Mouse (Mus musculus): ENCODE data around the gene Myrf. TPM values are rescaled to one million over a fixed set of nuclear protein-coding genes. Genes with fewer than 3 reads are reported as not detected.
A peak's percentile ranks its signal among the peaks of the same experiment; 100 is the strongest.

Myrf gene
- 16.2 and 16.5 TPM in 2 replicates for polyA plus RNA-seq (2016; fragmentation: Nextera tagmentation; extraction: Ambion mirVana)

DNA sequence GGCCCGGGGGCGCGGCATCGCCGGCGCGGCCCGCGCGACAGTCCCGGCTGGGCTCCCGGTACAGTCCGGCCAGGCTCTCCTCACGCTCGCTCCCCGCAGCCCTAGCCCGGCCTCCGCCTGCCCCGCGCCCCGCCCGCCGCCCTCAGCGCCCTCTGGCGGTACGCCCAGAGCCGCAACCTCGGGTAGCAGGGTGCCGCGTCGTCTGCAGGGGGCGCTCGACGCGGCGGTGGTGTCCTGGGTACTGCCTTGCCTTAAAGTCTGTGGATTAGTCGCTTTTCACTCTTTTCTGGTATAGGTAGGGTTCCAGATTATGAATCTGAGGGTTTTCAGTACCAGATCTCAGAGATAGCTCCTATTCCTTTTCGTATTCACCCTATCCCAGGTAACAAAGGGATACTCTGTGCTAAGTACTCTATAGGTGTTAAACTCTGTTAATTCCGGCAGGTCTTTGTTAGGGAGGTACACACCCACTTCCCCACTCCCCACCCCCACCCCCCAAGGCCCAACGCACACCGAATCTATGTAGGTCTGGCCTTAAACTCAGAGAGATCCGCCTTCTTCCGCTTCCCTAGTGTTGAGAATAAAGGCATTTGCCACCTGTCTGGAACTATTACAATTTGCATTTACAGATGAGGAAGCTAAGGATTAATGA is at the start of gene Myrf:
Gene Myrf, minus strand, starts transcription at position 95 of the 652 bp plus-strand sequence.
- 7% methylated on average over 43 of the region's 43 CpGs for WGBS
- H3K9ac ChIP-seq = peak within 1 kb of the TSS; percentile 75
- H3K4me1 ChIP-seq (replicated peaks) = peaks cover 44% of the 10 kb centered on the region
- H3K27ac ChIP-seq (ENCODE audit: poor library complexity, severe bottlenecking) = peak within 1 kb of the TSS; percentile 45
- peak within 1 kb of the TSS; percentile 77 for H3K4me2 ChIP-seq
- ATAC-seq (ENCODE audit: insufficient number of reproducible peaks, low FRiP score) = peak; percentile 76
- no peaks in the 10 kb centered on the region for H3K36me3 ChIP-seq
- H3K27me3 ChIP-seq (replicated peaks) = peaks cover 14% of the 10 kb centered on the region
- no peaks in the 10 kb centered on the region for H3K9me3 ChIP-seq (replicated peaks)
- H3K4me3 ChIP-seq = peak within 1 kb of the TSS; percentile 53

DNA sequence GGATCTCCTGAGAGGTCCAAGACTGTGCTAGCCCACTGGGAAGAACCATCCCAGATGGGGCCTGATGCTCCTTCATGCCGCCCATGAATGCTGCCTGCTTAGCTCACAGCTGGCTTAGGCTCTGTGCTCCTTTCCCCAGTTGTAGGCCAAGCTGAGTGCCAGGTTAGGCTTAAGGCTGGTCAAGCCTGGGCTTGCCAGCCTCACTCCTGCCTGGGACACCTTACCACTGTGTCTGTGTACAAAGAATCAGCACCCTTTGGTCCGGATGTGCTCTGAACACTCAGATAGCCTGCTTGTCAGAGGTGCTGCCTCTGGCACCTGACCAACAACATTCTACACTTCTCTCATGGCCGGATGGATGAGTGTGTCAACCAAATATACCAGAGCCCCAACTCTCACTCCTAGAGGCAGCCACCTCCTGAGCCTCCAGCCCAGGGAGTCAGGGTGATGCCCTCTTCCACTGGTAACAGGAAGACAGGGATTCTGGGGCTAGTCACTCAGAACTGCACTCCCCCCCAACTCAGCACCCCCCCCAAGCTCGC is 49.1 kb upstream of the Myrf start:
- Histone ChIP-seq H3K36me3 (no peaks in the 10 kb centered on the region), H3K4me3 (no peak overlapping the region), H3K27me3 (replicated peaks) (peaks cover 4% of the 10 kb centered on the region; the same call in 1 of the 2 replicates), H3K4me1 (replicated peaks) (peaks cover 38% of the 10 kb centered on the region), H3K9ac (no peak overlapping the region), H3K27ac (ENCODE audit: poor library complexity, severe bottlenecking) (no peak overlapping the region), H3K4me2 (no peak overlapping the region), H3K9me3 (replicated peaks) (no peaks in the 10 kb centered on the region)
- ATAC-seq (ENCODE audit: insufficient number of reproducible peaks, low FRiP score) = no peak
- 62% methylated on average over 4 of the region's 4 CpGs for WGBS

DNA sequence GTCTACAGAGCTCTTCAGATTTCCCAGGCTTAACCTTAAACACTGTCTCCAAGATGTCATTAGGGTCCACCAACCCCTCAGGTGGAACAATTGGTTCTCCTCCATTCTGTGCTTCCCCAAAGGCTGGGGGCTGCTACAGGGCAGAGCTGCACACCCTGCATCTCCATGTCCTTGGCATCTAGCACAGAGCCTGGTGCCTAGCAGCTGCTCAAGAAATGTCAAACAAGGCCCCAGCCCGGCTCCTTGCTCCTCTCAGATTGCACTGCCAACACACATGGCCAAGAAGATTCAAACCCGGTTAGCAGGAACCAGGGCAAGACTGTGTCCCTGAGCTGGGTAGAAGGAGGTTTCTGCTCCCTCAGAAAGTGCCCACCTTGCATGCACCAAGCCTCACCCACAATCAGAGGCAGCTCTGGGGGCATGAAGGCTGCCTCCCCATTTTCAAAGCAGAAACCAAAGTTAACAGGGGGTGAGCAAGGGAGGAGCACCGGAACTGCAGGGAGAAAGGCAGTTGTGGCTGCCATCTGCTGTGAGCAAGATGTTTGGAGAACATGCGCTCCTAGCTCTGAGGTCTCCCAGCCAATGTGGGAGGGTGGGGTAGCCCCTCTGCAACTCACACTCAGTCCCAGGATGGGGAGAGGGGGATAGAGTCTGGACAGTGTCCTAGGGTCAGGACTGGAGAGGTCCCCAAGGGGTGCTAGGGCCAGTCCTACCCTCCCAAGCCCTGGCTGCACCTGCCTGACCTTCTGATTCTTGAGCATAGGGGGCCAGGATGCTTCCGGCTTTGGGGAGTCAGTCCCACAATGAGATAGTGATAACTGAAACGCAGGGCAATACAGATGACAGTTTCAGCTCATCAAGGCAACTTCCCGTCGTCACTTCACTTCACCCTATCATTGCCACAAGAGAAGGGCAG is 47.8 kb upstream of the Myrf start:
- Histone ChIP-seq H3K9me3 (replicated peaks) (no peaks in the 10 kb centered on the region), H3K4me3 (no peak overlapping the region), H3K27me3 (replicated peaks) (peaks cover 8% of the 10 kb centered on the region; the same call in 1 of the 2 replicates), H3K4me2 (no peak overlapping the region), H3K4me1 (replicated peaks) (peaks cover 25% of the 10 kb centered on the region), H3K36me3 (no peaks in the 10 kb centered on the region), H3K9ac (no peak overlapping the region), H3K27ac (ENCODE audit: poor library complexity, severe bottlenecking) (no peak overlapping the region)
- 71% methylated on average over 8 of the region's 8 CpGs for WGBS
- no peak for ATAC-seq (ENCODE audit: insufficient number of reproducible peaks, low FRiP score)

GRCm38 (mm10) chr19:10286458-10286872 is 45.9 kb upstream of the Myrf start:
- no peak overlapping the region for H3K9ac ChIP-seq
- no peak for ATAC-seq (ENCODE audit: insufficient number of reproducible peaks, low FRiP score)

DNA sequence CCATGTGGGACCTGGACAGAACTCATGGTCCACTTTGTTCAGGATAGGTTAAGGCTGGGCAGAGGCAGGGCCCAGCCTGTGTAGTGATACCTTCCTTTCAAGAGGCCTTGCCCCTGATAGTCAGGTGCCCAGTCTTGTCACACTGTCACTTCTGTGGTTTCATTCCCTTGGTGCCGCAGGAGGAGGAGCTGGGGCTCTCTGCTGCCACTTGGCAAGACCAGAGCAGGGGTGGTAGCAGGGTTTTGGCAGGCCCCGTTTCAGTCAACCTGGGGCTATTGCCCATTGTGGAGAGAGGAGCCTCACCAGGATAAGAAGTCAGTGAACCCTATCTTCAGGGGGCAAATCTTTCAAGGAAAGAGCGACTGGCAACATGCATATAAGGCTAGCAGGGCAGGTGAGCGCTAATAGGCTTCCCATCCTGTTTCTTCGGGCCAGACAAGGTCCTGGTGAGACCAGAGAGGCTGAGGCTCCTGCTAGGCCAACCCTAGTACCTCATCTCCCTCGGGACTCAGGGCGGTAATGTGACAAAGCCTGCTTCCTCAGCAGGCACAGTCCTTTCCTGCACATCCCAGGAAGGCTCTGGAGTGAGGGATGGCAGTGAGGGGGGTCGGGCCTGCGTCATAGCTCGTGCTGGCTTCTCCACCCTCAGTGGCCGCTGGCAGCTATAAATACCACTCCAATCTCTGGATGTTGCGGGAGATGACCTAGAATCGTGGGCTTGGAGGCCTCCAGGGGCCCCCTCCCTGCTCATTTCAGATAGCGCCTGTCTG is 40.4 kb upstream of the Myrf start:
- Histone ChIP-seq H3K4me1 (replicated peaks) (peaks cover 56% of the 10 kb centered on the region), H3K9ac (no peak overlapping the region), H3K27ac (ENCODE audit: poor library complexity, severe bottlenecking) (no peak overlapping the region), H3K9me3 (replicated peaks) (no peaks in the 10 kb centered on the region), H3K4me2 (0 out of 2 replicates have a peak overlapping the region, but pooled peaks have one; percentile 2), H3K36me3 (no peaks in the 10 kb centered on the region), H3K27me3 (replicated peaks) (0 out of 2 replicates have a peak, but pooled peaks cover 5% of the 10 kb centered on the region), H3K4me3 (no peak overlapping the region)
- 38% methylated on average over 14 of the region's 14 CpGs for WGBS
- ATAC-seq (ENCODE audit: insufficient number of reproducible peaks, low FRiP score) = 0 out of 2 replicates have a peak, but pooled peaks have one; percentile 5

More at GRCm38 (mm10) chr19:10286458-10286872, 45.9 kb upstream of the Myrf start:
- Histone ChIP-seq H3K4me1 (replicated peaks) (peaks cover 25% of the 10 kb centered on the region), H3K27ac (ENCODE audit: poor library complexity, severe bottlenecking) (no peak overlapping the region), H3K4me2 (no peak overlapping the region), H3K27me3 (replicated peaks) (peaks cover 10% of the 10 kb centered on the region; the same call in 1 of the 2 replicates), H3K36me3 (no peaks in the 10 kb centered on the region), H3K9me3 (replicated peaks) (no peaks in the 10 kb centered on the region), H3K4me3 (no peak overlapping the region)
- WGBS = 79% methylated on average over 10 of the region's 10 CpGs

DNA sequence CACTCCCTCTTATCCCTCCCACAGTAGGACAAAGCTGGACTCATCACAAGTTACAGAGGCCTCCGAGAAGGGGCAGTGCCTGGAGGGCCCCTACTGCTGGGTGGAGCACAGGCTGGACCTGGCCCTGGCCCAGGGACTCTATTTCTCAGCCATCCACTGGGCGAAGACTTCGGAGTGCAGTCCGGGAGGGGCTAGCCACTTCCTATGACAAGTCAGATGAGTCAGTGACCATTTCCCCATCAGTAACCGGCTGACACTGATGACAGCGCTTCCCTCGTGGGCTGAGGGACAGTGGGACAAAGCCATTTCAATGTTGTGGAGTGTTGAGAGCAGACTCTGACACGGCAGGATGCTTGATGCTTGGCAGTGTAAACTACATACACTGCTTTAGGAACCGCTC is 39.1 kb upstream of the Myrf start:
- Histone ChIP-seq H3K4me2 (no peak overlapping the region), H3K9ac (no peak overlapping the region), H3K36me3 (no peaks in the 10 kb centered on the region), H3K27ac (ENCODE audit: poor library complexity, severe bottlenecking) (no peak overlapping the region), H3K4me3 (no peak overlapping the region), H3K9me3 (replicated peaks) (no peaks in the 10 kb centered on the region), H3K4me1 (replicated peaks) (peaks cover 56% of the 10 kb centered on the region), H3K27me3 (replicated peaks) (0 out of 2 replicates have a peak, but pooled peaks cover 5% of the 10 kb centered on the region)
- ATAC-seq (ENCODE audit: insufficient number of reproducible peaks, low FRiP score) = no peak
- WGBS = 58% methylated on average over 9 of the region's 9 CpGs

DNA sequence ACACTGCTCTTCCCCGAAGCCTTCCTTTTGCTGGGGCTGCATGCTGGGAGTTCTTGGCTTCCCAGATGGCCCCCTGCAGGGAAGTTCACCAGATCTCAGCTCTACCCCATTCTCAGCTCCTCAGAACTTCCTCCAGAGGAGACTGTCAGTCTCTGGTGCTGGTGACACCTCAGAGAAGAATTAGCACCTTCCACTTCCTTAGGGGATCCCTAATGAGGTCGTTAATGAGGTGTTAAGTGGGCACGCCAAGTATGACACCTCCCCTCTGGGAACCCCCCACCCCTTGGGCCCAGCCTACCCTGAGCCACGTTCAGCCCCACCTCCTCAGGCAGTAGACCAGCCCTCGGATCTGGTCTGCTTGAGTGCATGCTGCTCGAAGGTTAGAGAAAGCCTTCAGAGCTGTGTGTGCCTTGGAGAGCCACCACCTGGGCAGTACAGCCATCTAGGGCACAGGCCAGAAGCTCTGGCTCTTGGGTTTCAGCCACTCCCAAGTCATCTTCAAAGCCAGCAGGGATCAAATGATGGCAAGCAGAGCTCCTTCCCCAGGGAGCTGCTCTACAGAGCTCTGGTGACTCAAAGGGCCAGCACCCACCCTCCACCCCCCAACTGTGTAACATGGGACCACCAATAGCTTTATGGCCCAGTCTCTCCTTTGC is 38.2 kb upstream of the Myrf start:
- H3K27me3 ChIP-seq (replicated peaks) = 0 out of 2 replicates have a peak, but pooled peaks cover 5% of the 10 kb centered on the region
- H3K27ac ChIP-seq (ENCODE audit: poor library complexity, severe bottlenecking) = no peak overlapping the region
- H3K4me2 ChIP-seq = no peak overlapping the region
- H3K9ac ChIP-seq = no peak overlapping the region
- 30% methylated on average over 6 of the region's 6 CpGs for WGBS
- no peak overlapping the region for H3K4me3 ChIP-seq
- peaks cover 62% of the 10 kb centered on the region for H3K4me1 ChIP-seq (replicated peaks)
- H3K9me3 ChIP-seq (replicated peaks) = no peaks in the 10 kb centered on the region
- no peak for ATAC-seq (ENCODE audit: insufficient number of reproducible peaks, low FRiP score)
- H3K36me3 ChIP-seq = no peaks in the 10 kb centered on the region

- Histone ChIP-seq H3K4me2 (peak overlapping the region; percentile 39), H3K27me3 (replicated peaks) (no peaks in the 10 kb centered on the region), H3K4me3 (no peak overlapping the region), H3K9ac (peak overlapping the region; percentile 17), H3K4me1 (replicated peaks) (peaks cover 72% of the 10 kb centered on the region), H3K9me3 (replicated peaks) (no peaks in the 10 kb centered on the region), H3K27ac (ENCODE audit: poor library complexity, severe bottlenecking) (no peak overlapping the region), H3K36me3 (no peaks in the 10 kb centered on the region)
- 39% methylated on average over 5 of the region's 5 CpGs for WGBS
- ATAC-seq (ENCODE audit: insufficient number of reproducible peaks, low FRiP score) = 0 out of 2 replicates have a peak, but pooled peaks have one; percentile 15
Measured at GRCm38 (mm10) chr19:10277759-10278158, 37.2 kb upstream of the Myrf start.

DNA sequence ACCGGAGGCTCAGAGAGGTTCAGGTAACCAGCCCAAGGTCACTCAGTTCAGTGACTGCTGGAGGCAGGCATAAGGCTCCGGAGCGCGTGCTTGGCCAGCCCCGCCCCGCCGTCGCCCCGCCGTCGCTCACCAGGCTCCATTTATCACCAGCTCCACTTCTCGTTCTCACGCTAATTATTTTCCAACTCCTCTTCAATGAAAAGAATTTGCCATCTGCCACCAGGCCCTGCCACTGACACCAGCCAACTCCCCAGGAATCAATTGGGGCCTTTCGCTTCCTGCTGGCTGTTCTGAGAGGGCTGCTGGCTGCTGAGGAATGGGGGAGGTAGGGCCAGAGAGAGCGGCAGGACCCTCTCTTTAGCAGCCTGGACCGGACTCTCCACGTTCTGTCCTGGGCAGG is 36.8 kb upstream of the Myrf start:
- Histone ChIP-seq H3K9me3 (replicated peaks) (no peaks in the 10 kb centered on the region), H3K27ac (ENCODE audit: poor library complexity, severe bottlenecking) (no peak overlapping the region), H3K4me2 (peak overlapping the region; percentile 39), H3K9ac (peak overlapping the region; percentile 17), H3K4me1 (replicated peaks) (peaks cover 77% of the 10 kb centered on the region), H3K36me3 (no peaks in the 10 kb centered on the region), H3K27me3 (replicated peaks) (no peaks in the 10 kb centered on the region), H3K4me3 (no peak overlapping the region)
- 7% methylated on average over 17 of the region's 17 CpGs for WGBS
- ATAC-seq (ENCODE audit: insufficient number of reproducible peaks, low FRiP score) = no peak

DNA sequence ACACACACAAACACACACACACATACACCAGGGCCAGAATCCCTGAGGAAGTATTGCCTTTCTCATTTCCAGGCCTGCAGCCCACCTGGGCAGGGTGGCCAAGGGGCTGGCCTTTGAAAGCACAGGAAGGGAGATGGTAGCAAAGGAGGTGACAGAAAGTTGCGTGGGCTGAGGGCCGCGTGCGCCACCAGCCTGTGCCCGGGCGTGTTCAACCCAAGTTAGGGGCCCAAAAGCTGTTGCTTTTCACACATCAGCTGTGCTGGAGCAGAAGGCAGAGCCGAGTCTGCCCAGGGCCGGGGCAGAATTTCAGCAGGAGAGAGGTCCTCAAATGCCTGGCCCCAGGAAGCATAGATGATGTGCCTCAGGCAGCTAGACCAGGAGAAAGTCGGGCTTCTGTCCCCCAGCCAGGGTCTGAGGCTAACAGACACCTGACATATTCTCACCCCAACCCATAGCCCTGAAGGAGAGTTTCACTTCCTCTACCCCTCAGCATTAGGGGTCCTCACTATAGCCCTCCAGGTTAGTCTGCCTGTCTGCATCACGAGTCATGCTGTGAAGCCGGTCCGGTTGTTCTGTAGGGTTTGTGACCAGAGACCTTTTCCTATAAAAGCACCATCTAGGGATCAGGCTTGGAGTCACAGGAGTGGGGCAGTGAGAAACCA is 36.1 kb upstream of the Myrf start:
- no peak overlapping the region for H3K27ac ChIP-seq (ENCODE audit: poor library complexity, severe bottlenecking)
- H3K9ac ChIP-seq = no peak overlapping the region
- H3K4me1 ChIP-seq (replicated peaks) = peaks cover 80% of the 10 kb centered on the region
- H3K27me3 ChIP-seq (replicated peaks) = no peaks in the 10 kb centered on the region
- no peak for ATAC-seq (ENCODE audit: insufficient number of reproducible peaks, low FRiP score)
- no peaks in the 10 kb centered on the region for H3K9me3 ChIP-seq (replicated peaks)
- no peaks in the 10 kb centered on the region for H3K36me3 ChIP-seq
- no peak overlapping the region for H3K4me3 ChIP-seq
- no peak overlapping the region for H3K4me2 ChIP-seq
- WGBS = 66% methylated on average over 12 of the region's 12 CpGs
